Mouse (Mus musculus) right cerebral cortex, postnatal 4 days (tissue): ENCODE data around the gene Prkce.
"Not testable (repeated sequence)": the region's sequence is repeated elsewhere in the genome, so short reads cannot be mapped to it uniquely, and the experiment has no call there.

Source experiments
- DNase-seq: peaks from one replicate; pipeline ENCODE4 v3.0.0-alpha.2; 2022

Gene Prkce

DNA sequence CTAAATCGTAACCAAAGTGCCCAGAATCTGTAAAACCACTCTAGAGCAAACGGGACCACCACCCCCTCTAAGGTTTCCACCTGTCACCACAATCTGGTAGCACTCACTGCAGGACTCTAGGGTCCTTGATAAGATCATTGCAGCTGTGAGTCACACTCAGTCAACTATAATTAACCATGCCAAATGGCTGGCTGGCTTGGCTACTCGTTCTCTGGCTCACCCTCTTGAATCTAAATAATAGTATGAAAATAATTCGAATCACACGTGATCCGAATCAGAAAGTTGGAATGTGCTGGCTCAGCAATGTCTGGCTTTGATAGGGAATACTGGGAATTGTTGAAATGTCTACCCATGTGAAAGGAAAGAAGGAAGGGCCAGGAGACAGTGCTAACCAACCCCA, 288.9 kb downstream of the Prkce start:
- DNase-seq, result no peak

DNA sequence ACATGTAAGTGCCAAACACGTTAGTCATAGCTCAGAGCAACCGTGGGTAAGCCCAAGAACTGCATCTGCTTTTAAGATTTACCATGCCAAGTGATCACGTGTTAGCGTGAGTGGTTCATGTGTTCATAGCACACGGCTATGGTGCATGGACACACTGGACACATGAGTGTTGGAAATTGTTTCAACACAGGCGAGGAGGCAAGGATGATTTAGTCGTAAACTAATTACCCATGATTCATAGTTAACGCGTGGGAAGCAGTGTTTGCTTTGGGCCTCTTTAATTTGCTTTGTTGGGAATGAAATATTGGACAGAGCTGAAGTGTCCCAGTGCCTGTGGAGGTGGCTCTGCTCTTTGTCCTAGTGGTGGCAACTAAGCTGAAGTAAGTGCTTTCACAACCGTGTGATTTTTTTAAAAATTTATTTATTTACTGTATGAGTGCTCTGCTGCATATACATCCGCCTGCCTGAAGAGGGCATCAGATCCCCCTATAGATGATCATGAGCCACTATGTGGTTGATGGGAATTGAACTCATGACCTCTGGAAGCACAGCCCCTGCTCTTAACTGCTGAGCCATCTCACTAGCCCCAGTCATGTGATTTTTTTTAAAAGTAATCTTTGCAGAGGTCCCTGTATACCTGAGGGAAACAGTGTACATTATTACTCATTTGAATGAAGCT, 290.9 kb downstream of the Prkce start:
- DNase-seq, result no peak

DNA sequence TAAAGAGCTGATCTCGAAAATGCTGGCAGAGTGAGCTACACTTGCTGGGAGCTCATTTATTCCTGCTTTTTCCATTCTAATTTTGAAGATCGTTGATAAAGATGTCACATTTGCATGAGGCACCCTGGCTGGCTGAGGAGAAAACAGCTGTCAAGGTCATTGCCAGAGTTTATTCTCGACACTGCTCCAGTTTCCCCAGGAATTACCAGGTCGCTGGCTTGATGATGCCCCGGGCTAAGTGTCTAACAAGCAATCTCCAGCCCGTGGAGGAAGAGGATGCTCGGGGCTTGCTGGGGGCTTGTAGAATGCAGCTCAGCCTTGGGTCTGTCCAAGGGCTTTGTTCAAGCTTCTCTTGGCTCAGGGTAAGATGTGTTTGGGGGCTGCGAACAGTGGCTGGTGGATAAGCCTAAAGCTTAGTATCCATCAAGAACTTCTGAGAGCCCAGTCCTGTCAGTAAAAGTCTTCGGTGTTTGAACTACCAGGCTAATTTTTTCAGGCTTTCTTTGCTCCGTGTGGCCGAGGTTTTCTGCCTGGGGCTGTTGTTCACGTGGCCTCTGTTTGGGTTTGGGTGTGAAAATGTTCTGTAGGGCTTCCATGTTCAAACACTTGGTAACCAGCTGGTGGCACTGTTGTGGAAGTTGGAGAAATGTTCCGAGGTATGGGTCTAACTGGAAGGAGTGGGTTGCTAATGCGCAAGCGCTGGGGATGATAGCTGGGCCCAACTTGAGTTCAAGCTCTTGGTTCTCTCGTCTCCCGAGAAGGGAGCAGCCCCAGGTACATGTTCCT, 293.3 kb downstream of the Prkce start:
- DNase-seq, result no peak

DNA sequence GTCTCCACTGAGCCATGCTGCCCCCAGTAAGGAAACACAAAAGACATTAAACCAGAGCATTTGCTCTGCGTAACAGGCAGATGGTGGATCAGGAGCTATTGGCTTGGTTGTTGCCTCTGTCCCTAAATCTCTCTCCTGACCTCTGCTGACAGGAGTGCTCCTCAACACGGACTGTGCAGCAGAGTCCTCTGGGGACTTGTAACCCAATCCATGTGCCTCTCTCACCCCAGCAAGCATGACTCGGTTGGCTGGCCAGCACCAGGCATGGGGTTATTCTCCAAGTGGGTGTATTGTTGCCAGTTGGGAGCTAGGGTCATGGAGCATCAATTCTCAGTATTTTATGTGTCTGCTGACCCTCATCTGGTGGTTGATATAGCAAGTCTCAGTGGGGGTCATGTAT, 295.8 kb downstream of the Prkce start:
- no peak for DNase-seq

DNA sequence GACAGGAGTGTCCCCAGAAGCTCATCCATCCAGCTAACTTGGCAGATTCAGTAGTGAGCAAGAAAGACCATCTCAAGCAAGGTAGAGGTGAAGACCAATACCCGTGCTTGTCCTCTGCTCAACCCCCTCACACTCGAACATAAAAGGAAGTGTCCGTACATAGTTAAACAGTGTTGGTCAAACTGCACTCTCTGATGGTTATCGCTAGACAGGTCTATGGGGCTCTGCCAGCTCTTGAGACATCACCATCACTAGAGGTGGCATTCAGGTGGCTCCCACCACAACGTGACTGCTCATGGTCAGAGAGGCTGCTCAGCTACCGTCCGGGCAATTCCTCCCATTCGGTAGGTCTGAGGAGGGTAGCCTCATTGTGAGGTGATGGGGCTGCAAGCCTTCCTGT, 296.6 kb downstream of the Prkce start:
- DNase-seq, result no peak

DNA sequence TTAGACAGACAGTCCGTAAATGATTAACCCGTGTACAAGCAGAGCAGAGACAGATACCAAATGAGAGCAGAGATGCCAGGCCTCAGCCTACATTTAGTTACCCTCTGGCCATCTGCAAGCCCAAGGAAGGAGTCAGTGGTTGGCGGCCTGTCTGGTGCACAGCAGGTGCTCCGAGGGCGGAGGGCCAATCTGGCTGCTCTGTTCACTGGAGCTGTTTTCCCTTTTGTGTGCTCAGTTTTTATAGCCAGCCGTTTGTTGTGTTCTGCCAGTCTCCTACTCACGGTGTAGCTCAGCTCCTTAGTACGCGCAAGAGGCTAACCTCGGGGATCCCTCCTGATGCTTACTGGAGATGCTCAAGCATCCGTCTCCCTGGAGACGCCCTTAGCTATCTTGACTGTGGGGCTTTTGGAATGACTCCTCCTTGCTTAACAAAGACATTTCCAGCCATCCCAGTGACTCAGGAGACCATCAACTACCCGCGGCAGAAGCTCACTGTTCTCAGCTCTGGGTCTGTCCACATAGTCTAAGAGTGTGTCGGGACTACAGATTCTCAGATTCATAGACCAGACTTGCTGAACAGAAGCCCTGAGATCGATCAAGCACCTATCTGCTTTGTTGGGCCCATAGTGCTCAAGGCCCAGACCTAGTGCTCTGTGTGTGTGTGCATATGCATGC, 297.2 kb downstream of the Prkce start:
- peak; percentile 32 for DNase-seq

DNA sequence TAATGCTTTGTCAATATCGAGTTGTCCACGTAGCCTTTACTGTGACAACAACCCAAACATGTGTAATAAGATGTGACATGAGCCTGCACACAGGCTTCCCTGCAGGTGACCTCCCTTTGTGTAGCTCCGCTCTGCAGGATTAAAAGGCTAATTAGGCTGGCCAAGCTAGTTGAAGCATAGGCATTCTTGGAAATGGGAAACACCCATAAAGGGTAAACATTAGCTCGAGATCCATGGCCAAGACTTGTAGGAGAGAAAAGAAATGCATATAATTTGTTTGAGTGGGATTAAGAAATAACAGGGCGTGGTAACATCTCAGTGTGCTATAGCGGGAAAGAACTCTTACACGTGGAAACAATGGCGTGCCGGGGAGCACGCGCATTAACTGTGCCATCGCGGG, 298.3 kb downstream of the Prkce start:
- DNase-seq, result no peak

DNA sequence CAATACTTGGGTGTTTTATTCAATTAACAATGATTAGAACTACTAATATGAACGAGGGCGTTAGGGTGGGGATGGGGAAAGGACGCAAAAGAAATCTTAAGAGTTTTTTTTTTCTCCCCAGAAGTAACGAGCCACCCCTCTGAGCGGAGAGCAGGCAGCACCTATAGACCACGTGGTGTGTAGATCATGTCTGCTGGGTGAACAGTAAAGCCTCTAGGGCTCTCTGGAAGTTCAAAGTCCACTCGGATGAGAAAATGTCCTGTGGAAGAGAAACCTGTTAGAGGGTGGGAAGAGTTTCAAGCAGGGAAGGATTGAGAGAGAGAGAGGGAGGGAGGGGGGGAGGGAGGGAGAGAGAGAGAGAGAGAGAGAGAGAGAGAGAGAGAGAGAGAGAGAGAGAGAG, 298.8 kb downstream of the Prkce start:
- no peak for DNase-seq

DNA sequence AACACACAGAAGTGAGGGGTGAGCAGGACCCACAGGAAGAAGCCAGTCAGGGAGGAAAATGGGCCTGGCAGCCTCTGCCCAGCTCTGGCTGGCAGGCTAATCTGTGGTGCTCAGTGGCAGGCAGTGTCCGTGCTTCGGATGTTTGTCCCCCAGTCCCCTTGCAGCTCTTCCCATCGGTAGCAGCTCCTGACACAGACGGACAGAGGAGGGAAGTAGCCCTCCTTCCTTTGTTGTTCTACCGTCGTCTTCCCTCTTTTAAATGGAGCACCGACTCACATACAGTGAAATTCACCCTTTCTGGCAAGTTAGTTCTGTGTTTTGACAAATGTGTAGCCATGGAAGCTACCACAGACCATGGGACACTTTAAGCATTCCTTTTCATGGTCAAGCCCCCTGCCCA, 299.3 kb downstream of the Prkce start:
- DNase-seq, result no peak

DNA sequence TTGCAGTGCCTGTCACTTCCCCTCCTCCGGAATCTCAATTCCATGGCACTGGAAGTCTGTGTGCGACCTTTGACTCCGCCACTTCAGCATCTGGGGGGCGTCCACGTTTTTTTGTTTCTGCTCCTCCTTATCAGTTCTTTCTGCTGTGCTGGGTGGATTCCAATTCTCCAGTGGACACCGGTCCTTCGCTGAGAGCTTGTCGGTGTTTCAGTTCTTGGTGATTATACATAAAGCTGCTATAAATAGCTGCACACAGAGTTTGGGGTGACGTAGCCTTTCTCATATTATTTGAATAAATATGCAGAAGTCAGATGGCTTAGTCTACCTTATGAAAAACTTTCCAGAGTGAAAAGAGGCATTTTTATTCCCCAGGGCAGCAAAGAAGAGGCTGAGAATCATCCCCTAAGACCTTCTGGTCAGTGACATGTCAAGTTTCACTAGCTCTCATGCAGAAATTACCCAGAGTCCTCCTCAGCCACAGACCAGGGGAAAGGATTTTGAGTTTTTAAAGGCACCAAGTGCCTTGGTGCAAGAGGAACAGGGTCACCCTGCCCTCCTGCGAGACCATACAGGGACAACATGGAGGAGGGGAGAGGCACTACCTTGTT, 299.8 kb downstream of the Prkce start:
- no peak for DNase-seq

DNA sequence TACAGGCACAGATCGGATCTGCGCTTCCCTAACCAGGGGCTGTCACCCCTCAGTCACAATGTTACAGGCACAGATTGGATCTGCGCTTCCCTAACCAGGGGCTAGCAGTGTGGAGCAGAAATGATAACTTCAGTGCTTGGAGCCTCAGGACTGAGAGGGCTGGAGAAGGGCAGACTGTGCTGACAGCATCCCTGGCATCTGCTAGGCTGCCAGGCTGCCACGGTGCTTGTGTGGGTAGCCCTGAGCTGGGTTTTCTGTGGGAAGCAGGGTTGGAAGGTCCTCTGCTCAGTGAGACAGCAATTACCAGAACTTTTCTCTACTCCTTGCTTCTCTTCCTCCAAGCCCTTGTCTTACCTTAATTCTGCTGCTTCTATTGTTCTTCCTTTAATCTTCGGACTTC, 300.4 kb downstream of the Prkce start:
- DNase-seq, result no peak

DNA sequence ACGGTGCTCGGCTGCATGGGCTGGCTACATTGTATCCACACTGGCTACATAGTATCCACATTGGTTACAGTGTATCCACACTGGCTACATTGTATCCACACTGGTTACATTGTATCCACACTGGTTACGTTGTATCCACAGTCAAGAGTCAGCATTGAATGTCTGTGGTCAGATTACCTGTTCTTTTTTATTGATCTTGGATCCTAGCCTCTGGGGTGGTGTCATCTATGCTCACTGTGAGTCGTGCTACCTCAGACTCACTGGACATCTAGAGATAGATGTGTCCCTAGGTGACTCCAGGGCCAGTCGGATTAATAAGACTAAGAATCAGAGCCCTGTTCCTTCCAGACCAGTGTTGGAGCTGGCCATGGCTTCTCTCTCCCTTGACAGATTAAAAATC, 302.6 kb downstream of the Prkce start:
- DNase-seq, result no peak

DNA sequence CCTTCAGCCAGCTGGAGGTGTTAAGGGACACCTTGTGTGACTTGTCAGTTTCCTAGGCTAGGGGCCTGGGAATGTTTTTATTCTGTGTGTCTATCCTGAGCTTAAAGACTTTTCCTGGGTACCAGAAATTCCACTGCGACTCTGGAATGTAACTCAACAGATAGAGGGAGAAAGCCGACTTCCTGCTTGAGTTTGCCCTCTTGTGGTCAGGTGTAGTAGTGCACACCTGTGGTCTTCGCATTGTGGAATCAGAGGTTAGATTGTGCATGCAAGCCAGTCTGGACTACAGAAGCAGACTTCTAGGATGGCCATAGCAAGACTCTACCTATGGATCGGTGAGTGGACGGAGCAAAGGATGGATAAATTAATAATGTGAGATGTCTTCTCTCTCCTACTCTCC, 304.1 kb downstream of the Prkce start:
- DNase-seq, result peak; percentile 33

DNA sequence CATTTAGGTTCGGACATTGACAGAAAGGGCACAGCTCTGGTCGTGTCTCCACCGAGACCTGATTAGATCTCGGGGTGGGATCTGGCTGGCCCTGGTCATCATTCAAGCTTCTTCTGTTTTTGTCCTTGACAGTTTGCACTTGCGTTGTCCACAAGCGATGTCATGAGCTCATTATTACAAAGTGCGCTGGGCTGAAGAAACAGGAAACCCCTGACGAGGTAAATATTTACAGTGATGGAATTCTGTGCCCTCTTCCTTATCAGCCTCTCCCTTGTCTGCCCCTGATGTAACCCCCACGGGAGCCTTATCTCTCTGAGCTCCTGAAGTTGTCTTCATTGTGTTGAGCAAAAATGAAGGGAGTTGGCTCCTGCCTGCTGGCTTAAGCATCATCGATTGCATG, 309.1 kb downstream of the Prkce start:
- DNase-seq, result no peak

DNA sequence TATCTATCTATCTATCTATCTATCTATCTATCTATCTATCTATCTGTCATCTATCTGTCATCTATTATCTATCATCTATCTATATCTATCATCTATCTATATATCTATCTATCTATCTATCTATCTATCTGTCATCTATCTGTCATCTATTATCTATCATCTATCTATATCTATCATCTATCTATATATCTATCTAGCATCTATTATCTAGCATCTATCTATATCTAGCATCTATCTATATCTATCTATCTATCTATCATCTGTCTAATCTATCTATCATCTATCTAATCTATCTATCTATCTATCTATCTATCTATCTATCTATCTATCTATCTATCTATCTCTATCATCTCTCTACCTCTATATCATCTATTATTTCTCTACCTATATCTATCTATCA, 309.8 kb downstream of the Prkce start:
- DNase-seq, result not testable (repeated sequence)

DNA sequence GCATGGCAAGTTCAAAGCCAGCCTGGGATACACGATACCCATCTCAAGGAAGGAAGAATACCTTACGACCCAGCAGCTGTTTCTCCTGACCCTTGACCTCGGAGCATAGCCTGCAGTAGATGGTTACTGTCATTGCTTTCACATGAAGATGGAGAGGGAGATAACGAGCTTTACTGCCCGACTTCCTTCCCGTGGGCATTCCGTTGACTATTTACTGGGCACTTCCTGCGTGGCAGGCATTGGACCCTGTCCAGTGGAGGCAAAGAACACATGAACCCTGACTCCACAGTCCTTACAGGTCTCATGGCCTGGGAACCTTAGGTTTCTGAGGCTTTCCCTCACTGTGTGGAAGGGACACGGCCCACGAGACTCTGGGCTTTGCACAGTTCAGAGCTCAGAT, 311.8 kb downstream of the Prkce start:
- no peak for DNase-seq

DNA sequence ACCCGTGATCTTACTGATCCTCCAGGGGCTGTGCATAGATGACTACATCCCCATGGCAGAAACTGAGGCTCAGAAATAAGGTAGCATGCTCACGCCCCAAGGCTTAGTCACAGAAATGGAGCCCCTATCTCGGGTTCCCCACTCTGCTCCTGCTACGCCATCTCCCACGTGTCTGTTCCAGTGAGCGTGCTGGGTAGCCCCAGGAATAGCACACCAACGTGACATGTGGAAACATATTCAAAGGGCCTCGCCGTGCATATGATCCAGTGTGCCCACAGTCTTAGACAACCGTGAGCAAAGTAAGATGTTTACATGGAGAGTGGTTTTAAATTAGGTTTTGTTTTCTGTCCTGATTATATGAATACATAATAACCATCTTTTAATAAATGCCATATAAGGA, 315.1 kb downstream of the Prkce start:
- DNase-seq, result no peak

DNA sequence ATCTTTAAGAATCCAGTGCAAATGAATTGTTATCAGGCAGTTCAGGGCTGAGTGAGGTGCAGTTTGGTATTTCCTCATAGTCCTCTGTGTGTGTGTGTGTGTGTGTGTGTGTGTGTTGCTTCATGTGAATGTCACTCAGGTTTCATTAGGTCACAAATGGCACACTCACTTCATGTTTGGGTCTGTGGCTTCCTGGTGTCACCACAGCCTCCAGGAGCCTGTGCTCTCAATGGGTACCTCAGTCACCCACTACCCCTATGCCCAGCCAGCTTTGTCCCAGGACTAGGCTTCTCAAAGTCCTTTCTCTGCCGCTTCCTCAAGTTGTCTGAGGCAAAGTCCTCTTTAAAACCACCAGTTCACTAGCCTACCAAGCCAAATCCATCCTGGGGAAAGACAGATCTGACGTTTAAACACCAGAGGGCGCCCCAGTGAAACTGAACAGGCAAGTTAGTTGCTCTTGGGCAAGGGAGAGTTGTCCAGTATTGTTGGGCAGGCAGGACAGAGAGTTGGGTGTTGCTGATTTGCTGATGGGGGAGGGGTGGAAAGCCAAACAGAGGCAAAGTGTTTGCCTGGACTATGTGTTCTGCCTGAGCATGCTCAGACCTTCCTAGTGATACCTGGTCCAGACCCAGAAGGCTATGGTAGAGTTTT, 316.6 kb downstream of the Prkce start:
- DNase-seq, result peak; percentile 81

DNA sequence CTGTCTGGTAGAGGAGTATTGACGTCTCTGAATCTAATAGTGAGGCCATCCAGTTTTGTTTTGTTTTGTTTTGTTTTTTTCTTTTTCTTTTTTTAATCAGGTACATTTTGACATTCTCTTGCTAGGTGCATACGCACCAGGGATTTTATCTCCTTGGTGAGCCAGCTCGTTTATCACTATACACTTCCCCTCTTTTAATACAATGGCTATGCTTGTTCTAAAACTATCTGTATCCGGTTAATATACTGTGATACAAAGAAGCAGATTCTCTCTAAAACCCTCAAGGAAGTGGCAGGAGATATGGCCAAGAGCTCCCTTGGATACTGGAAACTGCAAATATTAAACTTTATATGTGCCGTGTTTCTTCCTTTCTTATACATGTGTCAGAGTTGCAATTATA, 319.1 kb downstream of the Prkce start:
- no peak for DNase-seq

DNA sequence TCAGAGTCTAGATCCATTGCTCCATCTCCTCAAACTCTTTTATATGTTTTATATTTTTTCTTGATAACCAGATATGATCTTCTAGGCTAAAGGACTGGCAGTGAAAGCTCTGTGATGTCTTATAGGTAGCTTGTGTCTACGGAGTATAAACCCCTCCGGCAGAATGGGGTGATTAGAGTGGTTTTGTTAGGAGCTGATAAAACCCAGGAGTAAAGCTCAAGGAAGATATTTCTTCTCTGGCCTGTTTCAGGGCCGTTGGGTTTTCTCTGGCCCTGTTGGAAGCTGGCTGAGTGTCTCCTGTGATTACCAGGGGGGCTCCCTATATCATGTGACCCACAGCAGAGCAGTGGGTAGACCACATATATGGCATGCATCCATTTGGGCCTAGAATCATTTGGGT, 319.9 kb downstream of the Prkce start:
- no peak for DNase-seq

DNA sequence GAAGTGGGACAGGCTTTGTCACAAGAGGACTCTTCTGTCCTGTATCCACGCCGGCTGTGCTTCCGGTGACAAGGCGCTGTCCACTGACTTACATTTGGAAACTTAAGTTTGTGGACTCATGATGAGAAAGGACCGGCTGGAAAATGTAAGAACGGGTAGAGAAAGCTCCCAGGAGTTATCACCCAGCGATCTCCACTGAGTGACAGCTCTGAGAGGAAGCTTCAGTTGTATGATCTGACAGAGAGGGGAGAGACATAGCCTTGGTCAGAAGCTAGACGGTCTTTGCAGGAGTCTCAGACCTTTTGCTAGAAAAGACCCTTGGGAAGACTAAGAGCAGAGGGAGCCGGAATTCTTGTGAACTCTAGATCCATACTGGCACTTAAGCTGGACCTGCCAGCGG, 322.2 kb downstream of the Prkce start:
- DNase-seq, result no peak

DNA sequence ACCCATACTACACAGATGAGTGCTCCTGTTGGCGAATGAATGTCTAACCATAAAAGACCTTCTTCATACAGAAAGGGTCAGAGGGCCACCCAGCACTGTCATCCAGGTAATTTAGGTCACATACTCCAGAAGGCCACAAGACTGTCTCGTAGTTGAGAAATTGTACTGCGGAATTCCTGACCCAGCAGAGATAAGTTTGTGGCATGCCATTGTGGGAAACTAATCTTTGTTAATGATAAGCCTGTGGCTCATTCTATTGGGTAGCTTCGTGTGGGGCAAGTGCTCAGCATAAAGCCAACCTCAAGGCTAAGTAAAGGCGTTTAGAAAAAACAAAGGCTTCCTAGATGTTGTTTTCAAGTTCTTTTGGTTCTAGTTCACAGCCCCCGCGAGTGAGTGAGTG, 324.8 kb downstream of the Prkce start:
- DNase-seq, result no peak

DNA sequence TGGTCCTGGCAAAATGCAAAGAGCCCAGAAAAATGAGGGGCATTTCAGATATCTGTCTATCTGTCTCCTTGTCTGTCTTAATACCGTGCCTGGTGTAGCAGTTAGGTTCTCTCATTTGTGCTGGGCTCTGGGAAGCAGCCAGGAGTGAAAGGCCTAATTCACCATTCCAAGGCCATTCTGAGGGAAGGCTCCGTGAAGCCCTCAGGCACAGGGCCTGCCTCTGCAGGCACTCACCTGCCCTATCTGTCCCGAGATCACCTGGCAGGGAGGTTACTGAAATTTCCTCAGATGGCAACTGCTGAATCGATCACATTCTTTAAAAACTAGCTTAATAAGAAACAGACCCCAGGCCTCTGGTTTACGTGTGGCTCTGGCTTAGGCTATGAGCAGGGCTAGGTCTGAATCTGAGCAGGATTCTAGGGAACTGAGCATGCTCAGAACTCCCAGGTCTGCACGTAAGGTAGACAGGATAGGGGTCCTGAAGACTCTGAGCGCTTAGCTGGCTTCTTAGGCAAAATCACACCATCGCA, 326.4 kb downstream of the Prkce start:
- no peak for DNase-seq
